Comparison of ENCODE assay signal across 11 mouse cellular contexts in genomic region chr17:43135398-43136265, GRCm38 (mm10).
DNase-seq lines count a peak whose midpoint lies in the region; ATAC-seq and TF ChIP-seq lines count a peak whose summit lies in the region.
"Had no signal": no experiment of that assay in that cellular context is flagged by ENCODE, and none has a peak within 500 bp of the region (broad histone marks: within the 10 kb centered on the region; RNA-seq: fewer than 3 reads in every experiment).

No protein-coding gene starts in this region.

- H3K4me3 ChIP-seq in heart, embryonic 10.5 days = no peak overlapping the region
- no peak overlapping the region for H3K4me3 ChIP-seq in lung, postnatal 0 days (ENCODE audit: low read depth, low read length)
- no peak overlapping the region for H3K4me3 ChIP-seq in embryonic facial prominence, embryonic 15.5 days (replicated peaks)
- H3K4me3 ChIP-seq in hindbrain, postnatal 0 days (ENCODE audit: low read length) = no peak overlapping the region
- H3K4me3 ChIP-seq: liver, embryonic 15.5 days had no signal

- TF ChIP-seq EP300 in lung, postnatal 0 days (IDR thresholded peaks at IDR 0.05) = no peak

- no peak for TF ChIP-seq CTCF in lung, postnatal 0 days (IDR thresholded peaks at IDR 0.05)
- no peak for TF ChIP-seq CTCF in hindbrain, postnatal 0 days (IDR thresholded peaks at IDR 0.05; ENCODE audit: low read depth)

- 68% methylated on average over 7 of the region's 7 CpGs for WGBS in heart, embryonic 10.5 days
- WGBS in lung, postnatal 0 days = 46% methylated on average over 7 of the region's 7 CpGs
- 56% methylated on average over 7 of the region's 7 CpGs for WGBS in embryonic facial prominence, embryonic 15.5 days
- 48% methylated on average over 7 of the region's 7 CpGs for WGBS in hindbrain, postnatal 0 days

- no peaks in the 10 kb centered on the region for H3K9me3 ChIP-seq in heart, embryonic 10.5 days
- no peaks in the 10 kb centered on the region for H3K9me3 ChIP-seq in lung, postnatal 0 days (ENCODE audit: low read length)
- H3K9me3 ChIP-seq in embryonic facial prominence, embryonic 15.5 days (replicated peaks) = no peaks in the 10 kb centered on the region
- H3K9me3 ChIP-seq in hindbrain, postnatal 0 days (ENCODE audit: low read length) = no peaks in the 10 kb centered on the region
- H3K9me3 ChIP-seq: liver, embryonic 15.5 days had no signal

- DNase-seq in heart, embryonic 10.5 days (ENCODE audit: low spot score) = peak; percentile 58
- no peak for DNase-seq in heart, postnatal 4 days
- peak; percentile 41 for DNase-seq in lung, postnatal 0 days (ENCODE audit: low spot score)
- no peak for DNase-seq in lung, postnatal 10 days
- DNase-seq in hindbrain, postnatal 0 days (ENCODE audit: low spot score) = no peak
- DNase-seq in spleen, adult 18-20 months = no peak
- DNase-seq: embryo, embryonic 11 days; gastrocnemius, postnatal 10 days had no signal

- no peak overlapping the region for H3K4me2 ChIP-seq in lung, postnatal 0 days (replicated peaks; ENCODE audit: low read depth, low read length)
- no peak overlapping the region for H3K4me2 ChIP-seq in embryonic facial prominence, embryonic 15.5 days (replicated peaks)
- no peak overlapping the region for H3K4me2 ChIP-seq in hindbrain, postnatal 0 days (ENCODE audit: low read depth, low read length)
- H3K4me2 ChIP-seq: heart, embryonic 11.5 days; liver, embryonic 15.5 days had no signal

- H3K36me3 ChIP-seq in heart, embryonic 10.5 days = no peaks in the 10 kb centered on the region
- no peaks in the 10 kb centered on the region for H3K36me3 ChIP-seq in lung, postnatal 0 days (ENCODE audit: insufficient read depth, low read length)
- no peaks in the 10 kb centered on the region for H3K36me3 ChIP-seq in embryonic facial prominence, embryonic 15.5 days
- no peaks in the 10 kb centered on the region for H3K36me3 ChIP-seq in hindbrain, postnatal 0 days (ENCODE audit: insufficient read depth, low read length)
- H3K36me3 ChIP-seq: liver, embryonic 15.5 days had no signal

- no peak overlapping the region for H3K27ac ChIP-seq in heart, embryonic 10.5 days
- no peak overlapping the region; the same call in 1 of the 2 replicates for H3K27ac ChIP-seq in lung, postnatal 0 days (ENCODE audit: low read length)
- H3K27ac ChIP-seq in embryonic facial prominence, embryonic 15.5 days (replicated peaks) = no peak overlapping the region
- H3K27ac ChIP-seq in hindbrain, postnatal 0 days = peak overlapping the region; percentile 11; the same call in 1 of the 2 replicates
- H3K27ac ChIP-seq: liver, embryonic 15.5 days had no signal

- ATAC-seq in lung, postnatal 0 days = peak; percentile 58
- peak; percentile 43; the same call in 1 of the 2 replicates for ATAC-seq in embryonic facial prominence, embryonic 15.5 days (ENCODE audit: insufficient number of reproducible peaks, low FRiP score, low TSS enrichment, low read depth)
- ATAC-seq in hindbrain, postnatal 0 days = no peak

- H3K9ac ChIP-seq in lung, postnatal 0 days (replicated peaks; ENCODE audit: low read depth) = no peak overlapping the region
- no peak overlapping the region for H3K9ac ChIP-seq in embryonic facial prominence, embryonic 15.5 days
- H3K9ac ChIP-seq in hindbrain, postnatal 0 days (replicated peaks; ENCODE audit: low read length) = no peak overlapping the region
- H3K9ac ChIP-seq: liver, embryonic 15.5 days had no signal

- H3K4me1 ChIP-seq in heart, embryonic 10.5 days = peaks cover 3% of the 10 kb centered on the region; the same call in 1 of the 2 replicates
- no peaks in the 10 kb centered on the region for H3K4me1 ChIP-seq in lung, postnatal 0 days (ENCODE audit: insufficient read depth, low read depth, low read length)
- H3K4me1 ChIP-seq in embryonic facial prominence, embryonic 15.5 days = no peaks in the 10 kb centered on the region
- H3K4me1 ChIP-seq in hindbrain, postnatal 0 days (ENCODE audit: insufficient read depth, low read length) = peaks cover 7% of the 10 kb centered on the region; the same call in 1 of the 2 replicates

- H3K27me3 ChIP-seq in heart, embryonic 10.5 days (ENCODE audit: insufficient read depth, poor library complexity, severe bottlenecking) = no peaks in the 10 kb centered on the region
- no peaks in the 10 kb centered on the region for H3K27me3 ChIP-seq in lung, postnatal 0 days (replicated peaks; ENCODE audit: insufficient read depth, low read length)
- H3K27me3 ChIP-seq in embryonic facial prominence, embryonic 15.5 days = no peaks in the 10 kb centered on the region
- no peaks in the 10 kb centered on the region for H3K27me3 ChIP-seq in hindbrain, postnatal 0 days (ENCODE audit: insufficient read depth, low read length)
- H3K27me3 ChIP-seq: liver, embryonic 15.5 days had no signal

Comparison
In these comparisons a context has a peak if more than half of its experiments do, and no peak if none do; other contexts are left out.
1. DNase-seq: peak in heart, embryonic 10.5 days (single experiment) and lung, postnatal 0 days (single experiment); none in heart, postnatal 4 days (single experiment), lung, postnatal 10 days (single experiment), hindbrain, postnatal 0 days (single experiment) and spleen, adult 18-20 months (0 of 2).